Mouse (Mus musculus) lung, adult 2 months (tissue): ENCODE results near the gene Chst10. TPM values are rescaled to one million over a fixed set of nuclear protein-coding genes. Genes with fewer than 3 reads are reported as not detected.

Experiments
- DNase-seq: peaks from one replicate; pipeline ENCODE4 v3.0.0; 2022
- H3K4me1 ChIP-seq: fragments of 200-500 bp; 2 replicates; pipeline ENCODE4 v1.6.1; 2011; ENCODE audit warnings: low read length; ENCODE audit not compliant: control insufficient read depth, insufficient read depth
- H3K4me3 ChIP-seq: fragments of 200-500 bp; replicated peaks from 2 replicates; pipeline ENCODE3; 2011; ENCODE audit warnings: low read depth, mild to moderate bottlenecking, control low read depth, low read length; ENCODE audit errors: extremely low read depth
- CTCF ChIP-seq: fragments of 200-500 bp; IDR thresholded peaks from 2 replicates; pipeline ENCODE4 v1.5.1; 2011; ENCODE audit warnings: mild to moderate bottlenecking, low read length, control low read depth; ENCODE audit not compliant: insufficient read depth
- POLR2A ChIP-seq: fragments of 200-500 bp; IDR thresholded peaks from 2 replicates; pipeline ENCODE4 v1.6.1; 2011; ENCODE audit warnings: low read depth, mild to moderate bottlenecking, control low read depth, low read length, borderline replicate concordance; ENCODE audit errors: extremely low read depth
- WGBS: fragments of 180-500 bp; shearing (Covaris S2); methylation state at CpG from one replicate; pipeline ENCODE4 v1.1.7; 2018; 5-methylcytosine and 5-hydroxymethylcytosine counted together
- polyA plus RNA-seq: library from polyadenylated mRNA; depleted of rRNA; stranded (reverse); fragments of >200 nt; gene quantifications from 2 replicates; pipeline ENCODE4 v1.2.3, GENCODE M21; 2012; rRNA removed

Chst10 gene
- 0.23 and 0.32 TPM in 2 replicates for polyA plus RNA-seq

- WGBS, result 1% methylated on average over 67 of the region's 67 CpGs
- H3K4me3 ChIP-seq, result peak within 1 kb of the TSS; percentile 41
- no peaks in the 10 kb centered on the region for H3K4me1 ChIP-seq
- no peak for DNase-seq
- TF ChIP-seq CTCF (no peak), POLR2A (no peak)
Measured at GRCm38 (mm10) chr1:38897431-38898248, at the start of gene Chst10. Gene Chst10 (minus strand): TSS chr1:38898161.

DNA sequence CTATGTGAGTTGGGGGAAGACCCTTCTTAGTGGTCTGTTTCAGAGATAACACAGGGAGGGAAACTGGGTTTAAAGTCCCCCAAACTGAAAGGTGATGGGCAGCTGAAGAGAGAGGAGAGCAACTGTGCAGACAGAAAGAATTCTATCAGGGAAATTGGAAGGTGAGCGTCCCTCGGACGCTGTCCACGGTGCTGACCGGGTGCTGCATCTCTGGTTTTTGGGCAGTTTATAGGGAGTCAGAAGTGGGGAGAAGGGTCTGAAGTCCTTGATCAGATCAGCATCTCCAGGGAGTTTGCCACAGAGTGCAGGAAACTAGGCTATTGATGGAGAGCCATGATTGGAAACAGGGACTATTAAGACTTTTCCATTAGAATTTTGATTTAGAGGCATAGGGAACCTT lies 41.6 kb upstream of the Chst10 start:
- 3% methylated on average over 5 of the region's 5 CpGs for WGBS
- no peak for TF ChIP-seq POLR2A
- no peak for TF ChIP-seq CTCF
- Histone ChIP-seq H3K4me1 (no peaks in the 10 kb centered on the region), H3K4me3 (no peak overlapping the region)
- no peak for DNase-seq

GRCm38 (mm10) chr1:38938849-38939248 lies 40.9 kb upstream of the Chst10 start, which contains the start of gene Nms:
Gene Nms (plus strand): TSS chr1:38939149.
- TF ChIP-seq POLR2A, result no peak
- DNase-seq, result no peak
- Histone ChIP-seq H3K4me1 (no peaks in the 10 kb centered on the region), H3K4me3 (no peak within 1 kb of the TSS)
- 70% methylated on average over 6 of the region's 6 CpGs for WGBS

DNA sequence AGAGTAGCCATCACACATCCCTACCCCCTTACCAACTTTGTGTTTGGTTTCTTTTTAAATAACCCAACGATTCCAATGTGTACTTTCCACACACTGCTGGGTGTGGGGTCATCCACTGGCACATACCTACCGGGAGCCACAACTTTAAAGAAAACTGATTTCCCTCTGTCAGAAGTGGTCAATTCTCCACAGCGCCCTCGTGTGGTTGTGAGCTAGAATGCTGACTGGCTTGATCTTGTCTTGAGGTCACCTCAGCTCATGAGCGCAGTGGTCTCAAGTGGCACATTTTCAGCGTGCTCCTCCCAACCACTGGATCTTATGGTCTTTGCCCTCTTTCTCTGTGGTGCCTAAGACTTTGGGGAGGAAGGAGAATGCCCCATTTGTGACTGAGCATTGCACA lies 38.8 kb upstream of the Chst10 start:
- DNase-seq, result no peak
- no peak overlapping the region for H3K4me3 ChIP-seq

DNA sequence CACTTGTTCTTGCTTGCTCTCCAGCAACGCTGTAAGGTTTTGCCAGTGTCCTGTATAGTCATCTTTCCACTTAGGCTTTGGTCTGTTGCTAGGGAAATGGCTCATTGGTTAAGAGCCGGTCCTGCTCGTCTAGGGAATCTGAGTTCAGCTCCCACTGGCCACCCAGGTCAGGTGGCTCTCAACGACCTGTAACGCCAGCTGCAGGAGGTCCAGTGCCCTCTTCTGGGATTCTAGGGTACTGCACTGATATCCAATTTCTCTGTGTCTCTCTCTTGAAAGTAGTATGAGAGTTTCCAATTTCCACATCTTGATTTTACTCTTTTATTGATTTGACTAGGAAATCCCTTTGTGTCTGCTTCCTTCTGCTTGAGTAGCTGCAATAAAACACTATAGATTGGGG lies 36.7 kb upstream of the Chst10 start:
- no peak overlapping the region for H3K4me3 ChIP-seq
- TF ChIP-seq CTCF, result 0 out of 2 replicates have a peak, but pooled peaks have one; percentile 18
- TF ChIP-seq POLR2A, result no peak
- no peak for DNase-seq
- H3K4me1 ChIP-seq, result no peaks in the 10 kb centered on the region
- WGBS, result 35% methylated on average over 5 of the region's 5 CpGs

More for the DNA sequence above, 38.8 kb upstream of the Chst10 start:
- TF ChIP-seq CTCF (peak; percentile 60), POLR2A (no peak)
- WGBS, result 22% methylated on average over 6 of the region's 6 CpGs
- no peaks in the 10 kb centered on the region for H3K4me1 ChIP-seq

DNA sequence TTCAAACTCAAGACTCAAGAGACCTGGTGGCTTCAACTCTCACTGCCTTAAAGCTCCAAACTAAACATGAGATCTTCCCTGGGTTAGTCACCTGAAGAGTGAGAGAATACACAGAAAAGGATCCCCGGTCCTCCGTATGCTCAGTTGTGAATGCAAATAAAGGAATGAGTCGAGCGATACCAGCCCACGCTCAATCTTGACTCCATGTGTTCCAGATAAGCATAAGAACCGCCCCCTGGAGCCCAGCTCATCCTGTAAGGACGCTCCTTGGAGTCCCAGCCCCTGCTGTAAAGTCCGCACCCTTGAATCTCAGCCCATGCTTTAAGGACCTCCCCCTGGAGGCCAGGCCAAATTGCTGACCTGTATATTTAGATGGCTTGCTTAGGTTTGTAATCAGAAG lies 32.8 kb upstream of the Chst10 start:
- DNase-seq, result no peak
- Histone ChIP-seq H3K4me1 (no peaks in the 10 kb centered on the region), H3K4me3 (no peak overlapping the region)
- WGBS, result 47% methylated on average over 8 of the region's 8 CpGs
- TF ChIP-seq CTCF (no peak), POLR2A (no peak)

GRCm38 (mm10) chr1:38929468-38929867 lies 31.5 kb upstream of the Chst10 start:
- H3K4me3 ChIP-seq, result no peak overlapping the region
- no peak for TF ChIP-seq CTCF
- no peak for TF ChIP-seq POLR2A
- 65% methylated on average over 4 of the region's 4 CpGs for WGBS
- H3K4me1 ChIP-seq, result no peaks in the 10 kb centered on the region
- DNase-seq, result no peak

GRCm38 (mm10) chr1:38928996-38929395 lies 31.0 kb upstream of the Chst10 start:
- H3K4me1 ChIP-seq, result no peaks in the 10 kb centered on the region
- no peak for TF ChIP-seq POLR2A
- TF ChIP-seq CTCF, result no peak
- DNase-seq, result no peak
- no peak overlapping the region for H3K4me3 ChIP-seq
- WGBS, result 82% methylated on average over 4 of the region's 4 CpGs

DNA sequence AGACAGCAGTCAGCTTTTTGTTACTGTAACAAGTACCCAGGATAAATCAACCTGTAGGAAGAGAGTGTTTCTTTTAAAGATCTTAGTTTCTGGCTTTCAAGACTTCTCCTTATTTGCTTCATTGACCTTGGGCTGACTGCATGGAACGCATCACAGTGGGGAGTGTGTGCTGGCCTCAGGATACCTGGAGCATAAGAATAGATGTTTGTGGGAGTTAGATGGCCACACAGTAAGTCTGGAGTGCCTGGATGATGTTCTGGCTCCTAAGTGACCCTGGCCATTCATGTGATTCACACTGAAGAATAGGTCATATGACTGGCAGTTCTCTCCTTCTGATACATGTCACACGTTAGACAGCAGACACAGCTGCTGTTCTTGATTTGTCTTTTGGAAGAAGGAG lies 6.0 kb upstream of the Chst10 start:
- WGBS, result 64% methylated on average over 2 of the region's 2 CpGs
- Histone ChIP-seq H3K4me3 (no peak overlapping the region), H3K4me1 (no peaks in the 10 kb centered on the region)
- DNase-seq, result no peak
- TF ChIP-seq CTCF, result no peak
- no peak for TF ChIP-seq POLR2A

DNA sequence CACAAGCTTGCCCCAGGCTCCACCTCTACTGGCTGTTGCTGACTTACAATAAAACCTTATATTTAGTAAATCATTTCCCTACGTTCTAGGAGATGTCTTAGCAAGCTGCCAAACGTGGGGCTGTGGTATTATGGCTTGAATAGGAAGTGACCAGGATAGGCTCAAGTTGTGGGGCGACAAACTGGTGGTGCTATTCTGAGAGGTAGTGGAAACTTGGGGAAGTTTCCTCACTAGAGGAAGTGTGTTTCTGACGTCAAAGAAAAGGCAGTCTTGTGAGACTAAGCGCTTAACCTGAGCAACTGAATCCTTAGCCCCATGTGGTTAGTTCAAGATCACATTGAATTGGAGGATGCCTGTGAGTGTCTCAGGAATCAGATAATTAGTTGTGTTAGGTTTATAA lies 4.6 kb upstream of the Chst10 start:
- TF ChIP-seq CTCF, result no peak
- no peak for TF ChIP-seq POLR2A
- 40% methylated on average over 5 of the region's 5 CpGs for WGBS
- Histone ChIP-seq H3K4me1 (no peaks in the 10 kb centered on the region), H3K4me3 (no peak overlapping the region)
- no peak for DNase-seq

DNA sequence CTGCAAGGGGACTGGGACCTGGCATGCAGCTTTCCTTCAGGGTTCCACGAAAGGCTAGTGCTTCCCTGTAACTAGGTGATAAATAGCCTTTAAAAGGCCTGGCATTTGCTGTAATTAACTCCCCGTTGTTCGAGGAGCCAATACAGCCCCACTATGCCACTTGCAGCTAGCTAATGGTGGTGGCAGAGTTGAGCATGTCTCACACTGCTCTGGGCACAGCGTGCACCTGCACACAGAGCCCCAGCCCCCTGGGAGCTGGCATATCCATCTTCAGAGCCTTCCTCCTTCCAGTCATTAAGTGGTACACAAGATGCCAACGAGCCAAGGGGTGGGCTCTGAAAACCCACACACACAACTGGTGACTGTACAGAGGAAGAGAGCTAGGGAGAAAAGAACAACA lies 4.9 kb downstream of the Chst10 start:
- no peak for DNase-seq
- TF ChIP-seq CTCF (no peak), POLR2A (no peak)
- Histone ChIP-seq H3K4me3 (no peak overlapping the region), H3K4me1 (no peaks in the 10 kb centered on the region)
- WGBS, result 74% methylated on average over 5 of the region's 5 CpGs
